Mouse (Mus musculus): ENCODE data around the gene Foxd1.

Foxd1 gene

GRCm38 (mm10) chr13:98354090-98354801, at the start of gene Foxd1:
Foxd1 (plus strand) TSS chr13:98354242.
- no peak for DNase-seq (ENCODE audit: low read depth)

- DNase-seq (ENCODE audit: low read depth): no peak
Measured at GRCm38 (mm10) chr13:98305257-98305656, 48.8 kb upstream of the Foxd1 start.

GRCm38 (mm10) chr13:98306393-98306792, 47.6 kb upstream of the Foxd1 start:
- DNase-seq (ENCODE audit: low read depth): no peak

- no peak for DNase-seq (ENCODE audit: low read depth)
Measured at GRCm38 (mm10) chr13:98306852-98307475, 47.1 kb upstream of the Foxd1 start.

- no peak for DNase-seq (ENCODE audit: low read depth)
Measured at GRCm38 (mm10) chr13:98308004-98308403, 46.0 kb upstream of the Foxd1 start.

- no peak for DNase-seq (ENCODE audit: low read depth)
Measured at GRCm38 (mm10) chr13:98308724-98309123, 45.3 kb upstream of the Foxd1 start.

GRCm38 (mm10) chr13:98311597-98311996, 42.4 kb upstream of the Foxd1 start:
- no peak for DNase-seq (ENCODE audit: low read depth)

GRCm38 (mm10) chr13:98313631-98314030, 40.4 kb upstream of the Foxd1 start:
- no peak for DNase-seq (ENCODE audit: low read depth)

- DNase-seq (ENCODE audit: low read depth): no peak
Measured at GRCm38 (mm10) chr13:98315124-98315523, 38.9 kb upstream of the Foxd1 start.

- DNase-seq (ENCODE audit: low read depth): no peak
Measured at GRCm38 (mm10) chr13:98316140-98316479, 37.9 kb upstream of the Foxd1 start.

- peak; percentile 67 for DNase-seq (ENCODE audit: low read depth)
Measured at GRCm38 (mm10) chr13:98316480-98317245, 37.4 kb upstream of the Foxd1 start, which contains the start of gene Btf3. Btf3 (minus strand) TSS chr13:98317006.

GRCm38 (mm10) chr13:98317246-98317677, 36.8 kb upstream of the Foxd1 start:
- DNase-seq (ENCODE audit: low read depth): no peak

GRCm38 (mm10) chr13:98317911-98318310, 36.1 kb upstream of the Foxd1 start:
- no peak for DNase-seq (ENCODE audit: low read depth)

- DNase-seq (ENCODE audit: low read depth): no peak
Measured at GRCm38 (mm10) chr13:98325034-98325433, 29.0 kb upstream of the Foxd1 start.

- no peak for DNase-seq (ENCODE audit: low read depth)
Measured at GRCm38 (mm10) chr13:98332106-98332505, 21.9 kb upstream of the Foxd1 start.

- DNase-seq (ENCODE audit: low read depth): no peak
Measured at GRCm38 (mm10) chr13:98336205-98336604, 17.8 kb upstream of the Foxd1 start.

GRCm38 (mm10) chr13:98340506-98340905, 13.5 kb upstream of the Foxd1 start:
- no peak for DNase-seq (ENCODE audit: low read depth)

- no peak for DNase-seq (ENCODE audit: low read depth)
Measured at GRCm38 (mm10) chr13:98349491-98349890, 4.6 kb upstream of the Foxd1 start.

- DNase-seq (ENCODE audit: low read depth): no peak
Measured at GRCm38 (mm10) chr13:98351527-98351926, 2.5 kb upstream of the Foxd1 start.

GRCm38 (mm10) chr13:98352381-98352975, 1.6 kb upstream of the Foxd1 start:
- no peak for DNase-seq (ENCODE audit: low read depth)

- DNase-seq (ENCODE audit: low read depth): no peak
Measured at GRCm38 (mm10) chr13:98353709-98354089, 343 bp upstream of the Foxd1 start.

- no peak for DNase-seq (ENCODE audit: low read depth)
Measured at GRCm38 (mm10) chr13:98354871-98355558, 973 bp downstream of the Foxd1 start.

Data from fibroblast of lung, adult 2 months (primary cell).